Mouse (Mus musculus) neural tube, embryonic 13.5 days (tissue): ENCODE measurements at regions not wholly inside any gene's neighbourhood (a gene's known extent, or its start where the extent isn't known, plus 50 kb on each side); places are given as distances from the start of the nearest gene placed in this dataset.
A peak's percentile ranks its signal among the peaks of the same experiment; 100 is the strongest.
"Not testable (repeated sequence)": the region's sequence is repeated elsewhere in the genome, so short reads cannot be mapped to it uniquely, and the experiment has no call there.

Source experiments
- ATAC-seq: fragments of 200-750 bp; cut with Nextera tagmentation; 2 replicates; pipeline ENCODE4 v1.8.0; 2017; ENCODE audit warnings: low read depth, mild to moderate bottlenecking, moderate TSS enrichment, moderate library complexity
- H3K27ac ChIP-seq: fragments of 300-500 bp; sonication (generic); replicated peaks from 2 replicates; pipeline ENCODE4 v1.5.1; 2015; ENCODE audit warnings: moderate library complexity, mild to moderate bottlenecking, inconsistent platforms
- H3K27me3 ChIP-seq: fragments of 300-500 bp; sonication (generic); 2 replicates; pipeline ENCODE4 v1.6.1; 2015; ENCODE audit warnings: mild to moderate bottlenecking, inconsistent platforms
- H3K36me3 ChIP-seq: fragments of 300-500 bp; sonication (generic); 2 replicates; pipeline ENCODE4 v1.6.1; 2015; ENCODE audit warnings: mild to moderate bottlenecking, inconsistent platforms
- H3K4me1 ChIP-seq: fragments of 300-500 bp; sonication (generic); replicated peaks from 2 replicates; pipeline ENCODE4 v1.6.1; 2015; ENCODE audit warnings: inconsistent platforms
- H3K4me2 ChIP-seq: fragments of 300-500 bp; sonication (generic); 2 replicates; pipeline ENCODE4 v1.6.1; 2015; ENCODE audit warnings: inconsistent platforms, mild to moderate bottlenecking, moderate library complexity
- H3K4me3 ChIP-seq: fragments of 300-500 bp; sonication (generic); 2 replicates; pipeline ENCODE4 v1.5.1; 2015; ENCODE audit warnings: mild to moderate bottlenecking, inconsistent platforms
- H3K9ac ChIP-seq: fragments of 300-500 bp; sonication (generic); 2 replicates; pipeline ENCODE4 v1.6.1; 2015; ENCODE audit warnings: moderate library complexity, mild to moderate bottlenecking, inconsistent platforms
- H3K9me3 ChIP-seq: fragments of 300-500 bp; sonication (generic); 2 replicates; pipeline ENCODE4 v1.6.1; 2016; ENCODE audit warnings: inconsistent platforms
- WGBS: fragments of 180-500 bp; shearing (Covaris S2); methylation state at CpG from one replicate; pipeline ENCODE4 v1.1.7; 2015; 5-methylcytosine and 5-hydroxymethylcytosine counted together

- Histone ChIP-seq H3K27me3 (no peaks in the 10 kb centered on the region), H3K9ac (no peak overlapping the region), H3K9me3 (no peaks in the 10 kb centered on the region), H3K4me2 (no peak overlapping the region), H3K27ac (no peak overlapping the region), H3K4me1 (peaks cover 6% of the 10 kb centered on the region), H3K4me3 (no peak overlapping the region), H3K36me3 (no peaks in the 10 kb centered on the region)
- 21% methylated on average over 6 of the region's 6 CpGs for WGBS
- ATAC-seq: peak; percentile 78; the same call in 1 of the 2 replicates
These were observed 145.2 kb upstream of the Smlr1 start for GRCm38 (mm10) chr10:25681243-25681642.

- 22% methylated on average over 1 of the region's 1 CpGs for WGBS
- no peaks in the 10 kb centered on the region for H3K9me3 ChIP-seq
- no peaks in the 10 kb centered on the region for H3K27me3 ChIP-seq
- H3K4me2 ChIP-seq: no peak overlapping the region
- H3K9ac ChIP-seq: no peak overlapping the region
- H3K4me3 ChIP-seq: no peak overlapping the region
- no peak overlapping the region for H3K27ac ChIP-seq
- no peaks in the 10 kb centered on the region for H3K36me3 ChIP-seq
- ATAC-seq: peak; percentile 33; the same call in 1 of the 2 replicates
- H3K4me1 ChIP-seq: peaks cover 6% of the 10 kb centered on the region
These were observed 141.8 kb upstream of the Smlr1 start for GRCm38 (mm10) chr10:25677889-25678288.

- Histone ChIP-seq H3K4me3 (no peak overlapping the region), H3K36me3 (no peaks in the 10 kb centered on the region), H3K4me1 (peaks cover 6% of the 10 kb centered on the region), H3K9me3 (no peaks in the 10 kb centered on the region), H3K4me2 (no peak overlapping the region), H3K27ac (no peak overlapping the region), H3K27me3 (no peaks in the 10 kb centered on the region), H3K9ac (no peak overlapping the region)
- ATAC-seq: no peak
- 70% methylated on average over 10 of the region's 10 CpGs for WGBS
These were observed 139.3 kb upstream of the Smlr1 start for GRCm38 (mm10) chr10:25675368-25675767.

- Histone ChIP-seq H3K36me3 (no peaks in the 10 kb centered on the region), H3K27me3 (no peaks in the 10 kb centered on the region), H3K9me3 (no peaks in the 10 kb centered on the region), H3K4me1 (no peaks in the 10 kb centered on the region; the same call in 1 of the 2 replicates), H3K4me2 (no peak overlapping the region), H3K27ac (no peak overlapping the region), H3K9ac (no peak overlapping the region), H3K4me3 (no peak overlapping the region)
- 97% methylated on average over 1 of the region's 1 CpGs for WGBS
- ATAC-seq: no peak
These were observed 134.0 kb upstream of the Smlr1 start for GRCm38 (mm10) chr10:25670061-25670460.

GRCm38 (mm10) chr10:25652742-25653563 is 116.9 kb upstream of the Smlr1 start:
- WGBS: 70% methylated on average over 16 of the region's 16 CpGs
- ATAC-seq: 0 out of 2 replicates have a peak, but pooled peaks have one; percentile 27
- H3K4me2 ChIP-seq: no peak overlapping the region
- H3K4me3 ChIP-seq: no peak overlapping the region
- no peak overlapping the region for H3K9ac ChIP-seq
- H3K27ac ChIP-seq: peak overlapping the region; percentile 49; the same call in 1 of the 2 replicates
- H3K27me3 ChIP-seq: no peaks in the 10 kb centered on the region
- H3K36me3 ChIP-seq: no peaks in the 10 kb centered on the region
- no peaks in the 10 kb centered on the region for H3K9me3 ChIP-seq
- H3K4me1 ChIP-seq: no peaks in the 10 kb centered on the region

GRCm38 (mm10) chr10:25647740-25648139 is 111.7 kb upstream of the Smlr1 start:
- Histone ChIP-seq H3K27ac (no peak overlapping the region), H3K9me3 (no peaks in the 10 kb centered on the region), H3K4me2 (no peak overlapping the region), H3K27me3 (no peaks in the 10 kb centered on the region), H3K4me1 (no peaks in the 10 kb centered on the region), H3K36me3 (no peaks in the 10 kb centered on the region), H3K9ac (no peak overlapping the region), H3K4me3 (no peak overlapping the region)
- ATAC-seq: no peak
- 91% methylated on average over 1 of the region's 1 CpGs for WGBS

- ATAC-seq: no peak
- Histone ChIP-seq H3K27me3 (no peaks in the 10 kb centered on the region), H3K9me3 (no peaks in the 10 kb centered on the region), H3K4me1 (no peaks in the 10 kb centered on the region), H3K4me2 (no peak overlapping the region), H3K36me3 (no peaks in the 10 kb centered on the region), H3K9ac (no peak overlapping the region), H3K27ac (no peak overlapping the region), H3K4me3 (no peak overlapping the region)
- WGBS: 65% methylated on average over 3 of the region's 3 CpGs
These were observed 107.5 kb upstream of the Smlr1 start for GRCm38 (mm10) chr10:25643518-25643993.

GRCm38 (mm10) chr10:25642079-25642696 is 106.1 kb upstream of the Smlr1 start:
- no peak overlapping the region for H3K27ac ChIP-seq
- no peak for ATAC-seq
- H3K9me3 ChIP-seq: no peaks in the 10 kb centered on the region
- H3K4me3 ChIP-seq: no peak overlapping the region
- no peaks in the 10 kb centered on the region for H3K4me1 ChIP-seq
- no peak overlapping the region for H3K9ac ChIP-seq
- no peak overlapping the region for H3K4me2 ChIP-seq
- no peaks in the 10 kb centered on the region for H3K27me3 ChIP-seq
- 85% methylated on average over 9 of the region's 9 CpGs for WGBS
- H3K36me3 ChIP-seq: no peaks in the 10 kb centered on the region

- no peaks in the 10 kb centered on the region for H3K36me3 ChIP-seq
These were observed 97.1 kb upstream of the Smlr1 start for GRCm38 (mm10) chr10:25633058-25633614.

GRCm38 (mm10) chr10:25632306-25632705 is 96.2 kb upstream of the Smlr1 start:
- no peak for ATAC-seq
- WGBS: 93% methylated on average over 7 of the region's 7 CpGs
- Histone ChIP-seq H3K4me1 (no peaks in the 10 kb centered on the region), H3K4me3 (no peak overlapping the region), H3K4me2 (no peak overlapping the region), H3K27ac (no peak overlapping the region), H3K36me3 (no peaks in the 10 kb centered on the region), H3K9me3 (no peaks in the 10 kb centered on the region), H3K27me3 (no peaks in the 10 kb centered on the region), H3K9ac (no peak overlapping the region)

More at GRCm38 (mm10) chr10:25633058-25633614, 97.1 kb upstream of the Smlr1 start:
- Histone ChIP-seq H3K27ac (no peak overlapping the region), H3K4me3 (no peak overlapping the region), H3K9me3 (no peaks in the 10 kb centered on the region), H3K4me1 (no peaks in the 10 kb centered on the region), H3K4me2 (no peak overlapping the region), H3K27me3 (no peaks in the 10 kb centered on the region), H3K9ac (no peak overlapping the region)
- ATAC-seq: peak; percentile 47; the same call in 1 of the 2 replicates
- 49% methylated on average over 4 of the region's 4 CpGs for WGBS

- H3K9ac ChIP-seq: no peak overlapping the region
- no peaks in the 10 kb centered on the region for H3K9me3 ChIP-seq
- H3K4me2 ChIP-seq: no peak overlapping the region
- H3K27ac ChIP-seq: peak overlapping the region; percentile 19; the same call in 1 of the 2 replicates
- H3K4me1 ChIP-seq: peaks cover 11% of the 10 kb centered on the region
- 58% methylated on average over 5 of the region's 5 CpGs for WGBS
- peak; percentile 43 for ATAC-seq
- H3K36me3 ChIP-seq: no peaks in the 10 kb centered on the region
- H3K27me3 ChIP-seq: no peaks in the 10 kb centered on the region
- H3K4me3 ChIP-seq: no peak overlapping the region
These were observed 86.5 kb upstream of the Smlr1 start for GRCm38 (mm10) chr10:25622585-25622984.

- not testable (repeated sequence) for H3K4me2 ChIP-seq
- peak; percentile 27 for ATAC-seq
These were observed 85.7 kb upstream of the Smlr1 start for GRCm38 (mm10) chr10:25621747-25622134.

More at GRCm38 (mm10) chr10:25621747-25622134, 85.7 kb upstream of the Smlr1 start:
- WGBS: 44% methylated on average over 1 of the region's 1 CpGs
- not testable (repeated sequence) for H3K27me3 ChIP-seq, H3K36me3 ChIP-seq, H3K4me3 ChIP-seq, H3K9ac ChIP-seq, H3K9me3 ChIP-seq
- 0 out of 2 replicates have a peak overlapping the region, but pooled peaks have one; percentile 18 for H3K27ac ChIP-seq
- H3K4me1 ChIP-seq: peaks cover 11% of the 10 kb centered on the region
